Mouse (Mus musculus): ENCODE results near the gene Gatm. TPM values are rescaled to one million over a fixed set of nuclear protein-coding genes. Genes with fewer than 3 reads are reported as not detected.
A peak's percentile ranks its signal among the peaks of the same experiment; 100 is the strongest.

The Gatm gene
- polyA plus RNA-seq, 1 experiment: 1,128 TPM

DNA sequence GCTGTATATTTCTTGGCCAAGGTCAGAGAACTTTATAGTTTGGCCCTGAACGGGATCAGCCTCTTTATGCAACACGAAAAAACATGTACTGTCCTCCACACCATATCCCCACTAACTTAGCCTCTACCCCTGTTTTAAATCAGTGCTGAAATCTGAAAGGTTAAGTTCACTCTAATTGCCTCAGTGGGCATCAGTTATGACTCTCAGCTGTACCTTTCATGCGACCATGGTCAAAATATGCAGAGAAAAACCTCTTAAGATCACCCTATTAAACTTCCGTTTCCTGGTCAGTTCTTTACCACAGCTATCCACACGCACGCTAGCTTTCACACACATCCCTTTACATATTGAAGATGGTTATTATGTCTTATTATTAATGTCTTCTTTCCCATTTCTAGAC lies 18.8 kb upstream of the Gatm start:
- 46% methylated on average over 6 of the region's 6 CpGs for WGBS
- H3K27ac ChIP-seq (ENCODE audit: insufficient read depth, low read depth, low read length): no peak overlapping the region
- H3K27me3 ChIP-seq (replicated peaks; ENCODE audit: control insufficient read depth, insufficient read depth, low read length): no peaks in the 10 kb centered on the region; the same call in 1 of the 2 replicates
- DNase-seq: no peak
- peaks cover 3% of the 10 kb centered on the region; the same call in 1 of the 2 replicates for H3K4me1 ChIP-seq (ENCODE audit: control insufficient read depth, insufficient read depth, low read length)
- H3K4me3 ChIP-seq (ENCODE audit: insufficient read depth, low read depth, low read length): no peak overlapping the region
- TF ChIP-seq CTCF (conservative IDR thresholded peaks at IDR 0.05; ENCODE audit: insufficient read depth, insufficient read length, low read depth, low read length) (no peak), POLR2A (IDR thresholded peaks at IDR 0.05; ENCODE audit: low read depth, low read length) (no peak)
- H3K36me3 ChIP-seq (ENCODE audit: control insufficient read depth, insufficient read depth, low read length): peaks cover 3% of the 10 kb centered on the region; the same call in 1 of the 2 replicates

DNA sequence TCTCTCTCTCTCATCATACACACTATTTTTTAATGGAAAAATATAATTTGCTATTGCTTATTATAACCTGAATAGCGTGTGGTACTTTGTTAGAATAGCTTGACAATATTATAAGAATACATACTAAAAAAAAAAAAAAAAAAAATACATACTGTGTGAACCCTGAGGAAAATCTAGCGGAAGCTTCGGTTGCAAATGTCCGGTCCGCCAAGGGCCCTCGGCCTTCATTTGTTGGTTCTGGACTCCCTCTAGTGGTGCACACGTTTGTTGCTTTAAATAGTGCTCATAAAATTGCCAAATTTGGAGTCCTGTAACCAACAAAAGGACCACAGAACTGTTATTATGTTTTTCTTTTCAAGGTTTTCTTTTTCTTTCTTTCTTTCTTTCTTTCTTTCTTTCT lies 17.9 kb upstream of the Gatm start:
- TF ChIP-seq POLR2A (IDR thresholded peaks at IDR 0.05; ENCODE audit: low read depth, low read length) (no peak), CTCF (conservative IDR thresholded peaks at IDR 0.05; ENCODE audit: insufficient read depth, insufficient read length, low read depth, low read length) (peak; percentile 85)
- Histone ChIP-seq H3K4me1 (ENCODE audit: control insufficient read depth, insufficient read depth, low read length) (peaks cover 3% of the 10 kb centered on the region; the same call in 1 of the 2 replicates), H3K36me3 (ENCODE audit: control insufficient read depth, insufficient read depth, low read length) (peaks cover 3% of the 10 kb centered on the region; the same call in 1 of the 2 replicates), H3K27ac (ENCODE audit: insufficient read depth, low read depth, low read length) (no peak overlapping the region), H3K4me3 (ENCODE audit: insufficient read depth, low read depth, low read length) (no peak overlapping the region), H3K27me3 (replicated peaks; ENCODE audit: control insufficient read depth, insufficient read depth, low read length) (no peaks in the 10 kb centered on the region; the same call in 1 of the 2 replicates)
- DNase-seq: peak; percentile 91
- WGBS: 0% methylated on average over 7 of the region's 7 CpGs

DNA sequence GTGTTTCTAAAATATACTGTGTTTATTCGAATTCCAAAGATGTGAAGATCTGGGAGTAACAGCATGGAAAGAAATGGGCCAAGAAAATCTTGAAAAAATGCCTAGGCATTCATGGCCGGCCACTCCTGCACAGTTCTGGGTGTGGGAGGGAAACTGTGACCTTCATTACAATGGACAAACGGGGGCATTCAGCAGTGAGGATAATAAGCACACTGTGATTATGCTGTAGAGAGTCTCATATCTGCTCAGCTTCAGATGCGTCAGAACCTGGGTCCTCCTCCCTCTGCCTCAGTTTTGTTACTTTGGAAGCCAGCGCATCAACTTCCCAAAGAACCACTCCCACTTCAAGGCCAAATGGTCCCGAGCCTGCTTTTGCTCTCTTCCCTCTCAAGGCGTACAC lies 14.8 kb upstream of the Gatm start:
- Histone ChIP-seq H3K36me3 (ENCODE audit: control insufficient read depth, insufficient read depth, low read length) (no peaks in the 10 kb centered on the region), H3K27me3 (replicated peaks; ENCODE audit: control insufficient read depth, insufficient read depth, low read length) (no peaks in the 10 kb centered on the region; the same call in 1 of the 2 replicates), H3K27ac (ENCODE audit: insufficient read depth, low read depth, low read length) (no peak overlapping the region), H3K4me3 (ENCODE audit: insufficient read depth, low read depth, low read length) (no peak overlapping the region), H3K4me1 (ENCODE audit: control insufficient read depth, insufficient read depth, low read length) (peaks cover 3% of the 10 kb centered on the region; the same call in 1 of the 2 replicates)
- TF ChIP-seq CTCF (conservative IDR thresholded peaks at IDR 0.05; ENCODE audit: insufficient read depth, insufficient read length, low read depth, low read length): no peak
- TF ChIP-seq POLR2A (IDR thresholded peaks at IDR 0.05; ENCODE audit: low read depth, low read length): no peak
- 57% methylated on average over 7 of the region's 7 CpGs for whole genome bisulfite sequencing
- no peak for DNase-seq

DNA sequence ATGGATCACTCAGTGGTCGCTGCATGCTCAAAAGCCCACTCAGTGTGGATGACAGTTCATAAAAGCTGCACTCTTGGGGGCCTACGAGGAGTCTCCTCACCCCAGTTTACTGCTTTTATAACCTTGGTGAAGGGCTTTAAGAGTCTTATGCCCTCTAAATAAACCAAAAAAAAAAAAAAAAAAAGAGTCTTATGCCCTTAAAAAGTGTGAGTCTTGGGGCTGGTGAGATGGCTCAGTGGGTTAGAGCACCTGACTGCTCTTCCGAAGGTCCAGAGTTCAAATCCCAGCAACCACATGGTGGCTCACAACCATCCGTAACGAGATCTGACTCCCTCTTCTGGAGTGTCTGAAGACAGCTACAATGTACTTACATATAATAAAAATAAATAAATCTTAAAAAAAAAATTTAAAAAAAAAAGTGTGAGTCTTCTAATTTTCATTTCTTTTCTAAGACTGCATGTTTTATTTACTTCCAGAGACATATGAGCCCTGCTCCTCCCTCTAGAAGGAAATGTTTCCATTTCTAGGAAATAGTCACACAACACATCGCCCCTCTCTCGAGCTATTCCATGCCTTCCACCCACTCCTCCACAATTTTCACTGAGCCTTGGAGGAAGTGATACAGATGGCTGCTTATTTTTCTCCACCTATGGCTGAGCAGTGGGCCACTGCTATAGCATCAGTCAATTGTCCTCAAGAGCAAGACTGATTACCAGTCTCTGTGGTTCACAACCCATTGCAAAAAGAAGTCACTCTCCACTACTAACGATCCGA lies 10.4 kb upstream of the Gatm start:
- Histone ChIP-seq H3K27me3 (replicated peaks; ENCODE audit: control insufficient read depth, insufficient read depth, low read length) (no peaks in the 10 kb centered on the region; the same call in 1 of the 2 replicates), H3K36me3 (ENCODE audit: control insufficient read depth, insufficient read depth, low read length) (no peaks in the 10 kb centered on the region), H3K27ac (ENCODE audit: insufficient read depth, low read depth, low read length) (no peak overlapping the region), H3K4me1 (ENCODE audit: control insufficient read depth, insufficient read depth, low read length) (no peaks in the 10 kb centered on the region), H3K4me3 (ENCODE audit: insufficient read depth, low read depth, low read length) (no peak overlapping the region)
- TF ChIP-seq CTCF (conservative IDR thresholded peaks at IDR 0.05; ENCODE audit: insufficient read depth, insufficient read length, low read depth, low read length) (no peak), POLR2A (IDR thresholded peaks at IDR 0.05; ENCODE audit: low read depth, low read length) (no peak)
- 67% methylated on average over 9 of the region's 9 CpGs for WGBS
- no peak for DNase-seq

DNA sequence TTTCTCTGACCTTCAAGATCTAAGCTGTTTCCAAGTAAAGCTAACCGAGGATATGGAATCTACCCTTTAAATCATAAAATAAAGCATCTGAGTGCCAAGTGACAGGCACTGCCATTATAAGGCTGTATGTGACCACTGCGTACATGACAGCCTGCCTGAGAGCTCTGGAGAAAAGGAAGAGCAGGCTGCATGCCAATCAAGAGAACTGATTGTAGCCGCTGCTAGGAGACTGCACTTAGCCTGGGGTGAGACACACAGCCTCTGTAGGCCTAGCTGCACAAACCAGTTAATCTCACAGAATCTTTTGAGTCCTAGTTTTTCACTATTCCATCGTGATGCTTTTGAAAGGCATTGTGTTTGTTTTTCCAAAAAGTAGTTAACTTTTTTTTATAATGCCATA lies 7.6 kb upstream of the Gatm start:
- TF ChIP-seq CTCF (conservative IDR thresholded peaks at IDR 0.05; ENCODE audit: insufficient read depth, insufficient read length, low read depth, low read length) (no peak), POLR2A (IDR thresholded peaks at IDR 0.05; ENCODE audit: low read depth, low read length) (no peak)
- DNase-seq: no peak
- Histone ChIP-seq H3K27ac (ENCODE audit: insufficient read depth, low read depth, low read length) (no peak overlapping the region), H3K36me3 (ENCODE audit: control insufficient read depth, insufficient read depth, low read length) (no peaks in the 10 kb centered on the region), H3K4me1 (ENCODE audit: control insufficient read depth, insufficient read depth, low read length) (no peaks in the 10 kb centered on the region), H3K4me3 (ENCODE audit: insufficient read depth, low read depth, low read length) (no peak overlapping the region), H3K27me3 (replicated peaks; ENCODE audit: control insufficient read depth, insufficient read depth, low read length) (no peaks in the 10 kb centered on the region)
- 65% methylated on average over 4 of the region's 4 CpGs for WGBS

DNA sequence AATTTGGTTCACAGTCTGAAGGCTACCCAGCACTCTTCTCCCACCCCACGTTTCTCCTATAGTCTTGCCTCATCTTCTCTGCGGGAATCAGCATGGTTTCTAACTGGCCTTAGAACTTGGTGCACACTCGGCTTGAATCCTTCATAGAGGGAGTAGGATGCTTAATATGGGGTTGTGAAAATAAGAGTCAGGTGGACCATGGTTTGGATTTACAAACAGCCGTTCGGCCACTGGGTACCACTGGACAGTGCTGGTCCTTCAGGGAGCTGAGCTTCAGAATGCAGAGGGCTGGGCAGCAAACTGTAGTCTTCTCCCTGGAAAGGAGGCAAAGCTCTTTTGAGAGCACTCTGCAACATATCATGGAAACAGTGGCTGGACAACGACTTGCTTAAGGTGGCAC lies 6.7 kb upstream of the Gatm start:
- Histone ChIP-seq H3K36me3 (ENCODE audit: control insufficient read depth, insufficient read depth, low read length) (no peaks in the 10 kb centered on the region), H3K4me3 (ENCODE audit: insufficient read depth, low read depth, low read length) (no peak overlapping the region), H3K27me3 (replicated peaks; ENCODE audit: control insufficient read depth, insufficient read depth, low read length) (no peaks in the 10 kb centered on the region), H3K27ac (ENCODE audit: insufficient read depth, low read depth, low read length) (no peak overlapping the region), H3K4me1 (ENCODE audit: control insufficient read depth, insufficient read depth, low read length) (no peaks in the 10 kb centered on the region)
- WGBS: 89% methylated on average over 6 of the region's 6 CpGs
- TF ChIP-seq POLR2A (IDR thresholded peaks at IDR 0.05; ENCODE audit: low read depth, low read length) (no peak), CTCF (conservative IDR thresholded peaks at IDR 0.05; ENCODE audit: insufficient read depth, insufficient read length, low read depth, low read length) (no peak)
- no peak for DNase-seq

DNA sequence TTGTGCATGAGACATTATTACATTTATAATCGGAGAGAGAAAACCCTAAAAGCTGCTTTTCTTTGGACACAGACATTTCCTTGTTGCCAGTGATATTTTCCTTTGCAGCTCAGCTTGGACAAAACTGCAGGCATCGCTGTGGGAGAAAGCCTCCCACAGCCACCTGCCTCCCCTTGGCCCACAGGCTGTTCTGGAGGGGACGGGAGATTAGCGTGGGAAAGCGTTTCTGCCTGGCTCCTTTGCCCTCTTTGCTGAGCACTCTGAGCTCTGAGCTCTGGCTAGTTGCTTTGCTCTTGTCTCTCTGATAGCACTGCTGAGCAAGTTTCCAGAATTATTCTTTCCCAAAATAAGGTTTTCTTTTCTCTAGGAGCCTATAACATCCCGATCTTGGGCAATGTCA lies 5.1 kb upstream of the Gatm start:
- no peak for TF ChIP-seq POLR2A (IDR thresholded peaks at IDR 0.05; ENCODE audit: low read depth, low read length)
- no peak for TF ChIP-seq CTCF (conservative IDR thresholded peaks at IDR 0.05; ENCODE audit: insufficient read depth, insufficient read length, low read depth, low read length)
- no peak overlapping the region for H3K27ac ChIP-seq (ENCODE audit: insufficient read depth, low read depth, low read length)
- H3K4me1 ChIP-seq (ENCODE audit: control insufficient read depth, insufficient read depth, low read length): peaks cover 2% of the 10 kb centered on the region; the same call in 1 of the 2 replicates
- H3K36me3 ChIP-seq (ENCODE audit: control insufficient read depth, insufficient read depth, low read length): no peaks in the 10 kb centered on the region
- H3K27me3 ChIP-seq (replicated peaks; ENCODE audit: control insufficient read depth, insufficient read depth, low read length): no peaks in the 10 kb centered on the region
- H3K4me3 ChIP-seq (ENCODE audit: insufficient read depth, low read depth, low read length): no peak overlapping the region
- 79% methylated on average over 6 of the region's 6 CpGs for WGBS
- DNase-seq: no peak

Data from kidney, adult 2 months (tissue).